Mouse (Mus musculus): ENCODE results near the gene Cdk2ap1.

GRCm38 (mm10) chr5:124376401-124376800 is 13.5 kb upstream of the Cdk2ap1 start:
- no peak for TF ChIP-seq CEBPB (IDR thresholded peaks at IDR 0.05; ENCODE audit: insufficient read depth, poor library complexity, severe bottlenecking)
- no peak for TF ChIP-seq POLR2A (IDR thresholded peaks at IDR 0.05; ENCODE audit: insufficient read length, low read depth)
- TF ChIP-seq TCF3 (IDR thresholded peaks at IDR 0.05; ENCODE audit: insufficient read length, low read depth) = no peak
- no peak for TF ChIP-seq MYOG (IDR thresholded peaks at IDR 0.05; ENCODE audit: control insufficient read depth in 1 of 3, insufficient read depth in 1 of 3, insufficient read length in 2 of 3, low read depth in 2 of 3)
- TF ChIP-seq POLR2AphosphoS2 (IDR thresholded peaks at IDR 0.05; ENCODE audit: insufficient read length, low read depth) = no peak
- TF ChIP-seq TCF12 (IDR thresholded peaks at IDR 0.05; ENCODE audit: insufficient read depth, poor library complexity, severe bottlenecking) = no peak
- TF ChIP-seq USF1 (IDR thresholded peaks at IDR 0.05; ENCODE audit: low read depth) = no peak
